Mouse (Mus musculus): ENCODE data around the gene Skida1.

GRCm38 (mm10) chr2:18052581-18052980 lies 3.7 kb upstream of the Skida1 start:
- TF ChIP-seq CTCF (IDR thresholded peaks at IDR 0.05) (no peak), EP300 (IDR thresholded peaks at IDR 0.05; ENCODE audit: insufficient read depth, low read depth, low read length) (no peak)

Measured in heart, adult 2 months (tissue).